Mouse (Mus musculus): ENCODE measurements around the gene Pcdh17.

- TF ChIP-seq POLR2A (IDR thresholded peaks at IDR 0.05; ENCODE audit: extremely low read depth, insufficient read depth, low read length) (no peak), CTCF (IDR thresholded peaks at IDR 0.05; ENCODE audit: extremely low read depth, insufficient read depth, low read length) (no peak)
Measured at GRCm38 (mm10) chr14:84477411-84477810, 34.0 kb downstream of the Pcdh17 start.
